Mouse (Mus musculus) heart, adult 18-20 months (tissue): Measurements from ENCODE around the gene Rab5b. TPM values are rescaled to one million over a fixed set of nuclear protein-coding genes. Genes with fewer than 3 reads are reported as not detected.
"Not testable (repeated sequence)": the region's sequence is repeated elsewhere in the genome, so short reads cannot be mapped to it uniquely, and the experiment has no call there.

Experiments
- DNase-seq, 2 experiments: peaks; one replicate each; pipeline ENCODE4 v3.0.0; 2021 to 2022; ENCODE audit warnings: mixed read lengths in 1 of 2
- long read RNA-seq, 2 experiments: library from polyadenylated mRNA; stranded (forward); transcript quantifications; one replicate each; pipeline ENCODE4 v2.0.0; 2021
- total RNA-seq, 2 experiments: library from RNA; stranded (reverse); gene quantifications; 2 replicates each; pipeline ENCODE4 v1.2.3; 2021

Gene Rab5b
- 10 to 100 TPM; 76.5 to 84.4 TPM for total RNA-seq
- long read RNA-seq, experiment 1, transcript Rab5b-201 (6 exons, 3,180 nt), result major isoform, 28 of 37 reads
- long read RNA-seq, experiment 1, partial matches to known transcripts, result 0 of 37 reads
- long read RNA-seq, experiment 1, other reads (novel, unspliced or antisense), result 9 of 37 reads
- long read RNA-seq, experiment 2, partial matches to known transcripts, result 1 of 7 reads
- long read RNA-seq, experiment 2, other reads (novel, unspliced or antisense), result 1 of 7 reads

- DNase-seq, result peak; percentile 100
Measured at GRCm38 (mm10) chr10:128695992-128696807, at the start of gene Rab5b. Rab5b (minus strand) TSS chr10:128696264.

GRCm38 (mm10) chr10:128744680-128745601, 48.9 kb upstream of the Rab5b start, which contains the start of gene Dgka:
Dgka (minus strand) TSS chr10:128744855.
- peak; percentile 27 to 58 for DNase-seq

- no peak for DNase-seq
Measured at GRCm38 (mm10) chr10:128744211-128744610, 48.1 kb upstream of the Rab5b start.

- DNase-seq, result peak; percentile 81 to 84
Measured at GRCm38 (mm10) chr10:128743791-128744191, 47.7 kb upstream of the Rab5b start.

GRCm38 (mm10) chr10:128743235-128743634, 47.2 kb upstream of the Rab5b start:
- peak in 1 of 2 experiments; percentile 14 for DNase-seq

GRCm38 (mm10) chr10:128742616-128743015, 46.6 kb upstream of the Rab5b start:
- peak in 1 of 2 experiments; percentile 19 for DNase-seq

GRCm38 (mm10) chr10:128740296-128740695, 44.2 kb upstream of the Rab5b start:
- DNase-seq, result no peak

GRCm38 (mm10) chr10:128737435-128737834, 41.4 kb upstream of the Rab5b start:
- DNase-seq, result peak in 1 of 2 experiments; percentile 7

GRCm38 (mm10) chr10:128731992-128732391, 35.9 kb upstream of the Rab5b start:
- no peak for DNase-seq

GRCm38 (mm10) chr10:128731002-128731433, 35.0 kb upstream of the Rab5b start:
- peak; percentile 68 to 86 for DNase-seq

- DNase-seq, result no peak
Measured at GRCm38 (mm10) chr10:128728059-128728458, 32.0 kb upstream of the Rab5b start.

- not testable (repeated sequence) for DNase-seq
Measured at GRCm38 (mm10) chr10:128725466-128725865, 29.4 kb upstream of the Rab5b start.

- no peak for DNase-seq
Measured at GRCm38 (mm10) chr10:128715559-128716537, 19.8 kb upstream of the Rab5b start.

GRCm38 (mm10) chr10:128711318-128711717, 15.3 kb upstream of the Rab5b start:
- DNase-seq, result not testable (repeated sequence)

- DNase-seq, result no peak
Measured at GRCm38 (mm10) chr10:128705317-128705693, 9.2 kb upstream of the Rab5b start.

GRCm38 (mm10) chr10:128704491-128705316, 8.6 kb upstream of the Rab5b start, which contains the start of gene Cdk2:
Cdk2 (minus strand) TSS chr10:128705031.
- peak; percentile 94 to 96 for DNase-seq

- DNase-seq, result no peak
Measured at GRCm38 (mm10) chr10:128703895-128704294, 7.8 kb upstream of the Rab5b start, which contains the start of gene Pmel. Pmel (plus strand) TSS chr10:128704195.

GRCm38 (mm10) chr10:128702328-128703007, 6.4 kb upstream of the Rab5b start:
- DNase-seq, result no peak

GRCm38 (mm10) chr10:128700712-128701111, 4.6 kb upstream of the Rab5b start:
- DNase-seq, result no peak
